Mouse (Mus musculus): ENCODE data around the gene Tmem30a.

GRCm38 (mm10) chr9:79795076-79795475 is 1.8 kb upstream of the Tmem30a start:
- TF ChIP-seq EP300 (IDR thresholded peaks at IDR 0.05; ENCODE audit: low read depth) (no peak), CTCF (IDR thresholded peaks at IDR 0.05; ENCODE audit: low read depth) (no peak)
